Mouse (Mus musculus): Measurements from ENCODE around the gene Pigu.
A peak's percentile ranks its signal among the peaks of the same experiment; 100 is the strongest.

Gene Pigu

DNA sequence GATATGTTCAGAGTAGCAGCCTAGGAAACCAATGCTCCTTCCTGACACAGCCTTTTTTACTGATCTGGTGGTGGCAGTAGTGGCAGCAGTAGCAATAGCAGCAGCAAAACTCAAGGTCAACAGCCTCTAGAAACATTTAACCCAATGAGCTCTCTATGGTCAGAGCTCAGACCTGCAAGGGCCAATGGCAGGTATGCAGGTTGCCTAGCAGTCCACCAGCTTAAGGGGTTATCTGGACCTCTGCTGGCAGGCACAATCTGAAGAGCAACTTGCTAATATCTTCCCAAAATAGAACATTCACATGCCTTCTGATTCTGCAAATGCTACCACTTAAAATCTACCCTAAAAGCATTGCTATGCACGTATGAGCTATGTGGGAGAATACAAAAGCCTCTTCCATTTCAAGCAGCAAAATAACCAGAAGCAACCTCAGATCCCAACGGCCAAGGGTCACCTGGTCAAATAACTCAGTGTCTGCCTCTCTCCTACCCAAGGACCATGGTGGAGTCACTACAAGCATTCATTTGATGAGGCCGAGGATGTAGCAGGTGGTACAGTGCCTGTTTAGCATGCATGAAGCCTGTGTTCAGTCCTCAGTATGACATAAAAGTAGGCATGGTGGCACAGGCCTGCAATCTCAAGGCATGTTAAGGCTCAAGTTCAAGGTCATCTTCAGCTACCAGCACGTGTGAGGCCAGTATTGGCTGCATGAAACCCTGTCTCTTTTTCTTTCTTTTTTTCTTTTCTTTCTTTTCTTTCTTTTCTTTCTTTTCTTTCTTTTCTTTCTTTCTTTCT lies 69.6 kb downstream of the Pigu start:
- DNase-seq (ENCODE audit: low spot score in 2 of 2): no peak

DNA sequence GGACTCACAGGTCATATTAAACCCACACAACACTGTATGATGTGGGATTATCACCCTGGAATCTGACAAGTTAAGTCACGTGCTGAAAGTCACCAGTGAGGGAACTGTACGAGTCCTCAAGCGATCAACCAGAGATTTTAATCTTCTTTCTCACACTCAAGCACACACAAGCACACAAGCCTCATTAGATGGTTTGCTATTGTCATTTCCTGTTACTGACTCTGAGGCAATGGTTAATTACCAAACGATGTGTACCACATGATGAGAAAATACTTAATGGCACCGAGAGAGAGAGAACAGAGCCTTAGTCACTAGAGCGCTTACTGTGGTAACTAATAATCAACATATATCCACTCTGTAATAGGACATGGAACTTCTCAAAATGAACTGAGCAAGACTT lies 71.5 kb downstream of the Pigu start:
- DNase-seq (ENCODE audit: low spot score in 2 of 2): no peak

DNA sequence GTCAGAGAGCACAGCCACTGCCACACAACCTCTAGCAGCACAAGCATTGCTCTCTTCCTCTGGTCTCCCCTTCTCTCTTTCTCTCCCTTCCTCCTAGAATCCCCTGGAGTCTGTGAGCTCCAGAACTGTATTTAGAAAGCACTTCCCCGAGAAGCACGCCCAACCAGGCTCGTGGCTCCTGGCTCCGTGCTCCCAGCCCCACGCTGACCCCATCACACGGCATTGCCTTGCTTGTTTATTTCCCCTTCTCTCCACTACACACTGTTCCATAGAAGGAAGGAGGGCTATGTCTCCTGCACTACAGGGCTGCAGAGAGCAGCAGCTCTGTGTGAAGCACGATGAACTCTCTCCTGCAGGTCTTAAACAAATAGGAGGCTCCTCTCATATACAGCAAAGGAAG lies 72.6 kb downstream of the Pigu start:
- DNase-seq (ENCODE audit: low spot score in 2 of 2): no peak

DNA sequence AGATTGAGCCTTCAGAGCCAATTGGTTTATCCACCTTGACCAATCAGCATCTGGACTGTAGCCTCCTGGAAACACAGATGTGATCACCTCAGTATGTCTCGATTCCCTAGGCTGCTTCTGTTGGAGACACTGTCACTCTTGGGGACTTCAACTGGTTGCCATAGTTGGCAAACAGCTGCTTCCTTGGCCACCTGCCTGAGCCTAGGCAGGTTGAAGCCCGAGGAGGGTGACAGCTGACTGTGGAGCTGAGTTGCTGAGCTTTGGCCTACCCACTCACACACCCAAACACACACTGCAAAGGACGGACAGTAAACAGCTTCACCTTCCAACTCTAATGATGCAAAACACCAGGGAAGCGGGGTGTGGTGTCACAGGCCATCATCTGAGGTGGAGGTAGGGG lies 73.4 kb downstream of the Pigu start:
- DNase-seq (ENCODE audit: low spot score in 2 of 2): no peak

DNA sequence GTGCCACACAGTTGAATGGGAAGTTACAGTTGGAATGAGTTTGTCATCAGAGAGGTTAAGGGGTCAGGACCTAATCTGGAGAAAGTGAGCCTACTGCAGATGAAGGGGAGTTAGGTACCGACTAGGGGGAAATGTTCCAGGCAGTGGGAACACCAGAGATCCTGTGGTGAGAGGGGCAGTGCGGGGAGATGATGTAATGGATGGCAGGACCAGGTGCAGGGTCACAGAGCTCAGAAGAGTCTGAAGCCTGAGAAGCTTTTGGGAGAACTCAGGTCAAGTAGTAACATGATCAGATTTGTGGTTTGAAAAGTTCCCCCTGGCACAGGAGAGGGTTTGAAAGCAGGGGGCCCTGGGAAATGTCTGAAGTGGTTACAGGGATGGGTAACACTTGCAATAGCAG lies 77.1 kb downstream of the Pigu start:
- DNase-seq (ENCODE audit: low spot score in 2 of 2): no peak

DNA sequence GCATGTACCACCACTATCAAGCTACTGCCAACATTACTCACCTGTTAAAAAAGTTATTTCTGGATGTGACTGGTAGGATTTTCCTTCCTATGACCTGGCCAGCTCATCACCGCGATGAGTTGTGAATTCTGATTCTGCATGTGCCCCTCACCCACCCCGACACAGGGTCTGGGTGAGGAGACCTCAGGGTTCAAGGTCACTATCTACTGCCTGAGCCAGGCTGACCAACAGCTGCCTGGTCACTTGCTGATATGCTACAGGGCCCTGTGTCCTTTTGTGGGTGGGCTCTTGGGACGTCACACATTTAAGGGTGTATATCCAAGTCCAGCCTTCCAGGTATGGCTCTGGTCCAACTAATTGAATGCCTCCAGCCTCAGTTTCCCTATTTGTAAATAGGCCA lies 78.1 kb downstream of the Pigu start:
- no peak for DNase-seq (ENCODE audit: low spot score in 2 of 2)

DNA sequence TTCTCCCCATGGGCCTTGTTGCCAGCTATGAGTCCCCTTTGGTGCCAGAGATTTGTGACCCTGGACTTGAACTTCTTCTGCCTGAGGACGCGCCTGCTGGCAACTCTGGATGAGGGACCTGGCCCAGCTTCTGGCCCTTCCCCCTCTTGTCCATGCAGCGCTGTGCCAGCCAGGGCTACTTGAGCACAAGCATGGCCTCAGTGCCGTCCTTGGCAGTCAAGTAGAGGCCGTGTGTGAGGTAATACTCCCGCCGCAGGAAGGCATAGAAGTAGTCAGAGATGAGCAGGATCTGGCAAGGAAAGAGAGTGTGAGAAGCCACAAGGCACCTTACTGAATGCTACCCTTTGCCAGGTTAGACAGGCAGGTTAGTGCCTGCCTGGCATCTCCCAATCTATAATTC lies 78.9 kb downstream of the Pigu start:
- DNase-seq (ENCODE audit: low spot score in 2 of 2): peak in 1 of 2 experiments; percentile 33

DNA sequence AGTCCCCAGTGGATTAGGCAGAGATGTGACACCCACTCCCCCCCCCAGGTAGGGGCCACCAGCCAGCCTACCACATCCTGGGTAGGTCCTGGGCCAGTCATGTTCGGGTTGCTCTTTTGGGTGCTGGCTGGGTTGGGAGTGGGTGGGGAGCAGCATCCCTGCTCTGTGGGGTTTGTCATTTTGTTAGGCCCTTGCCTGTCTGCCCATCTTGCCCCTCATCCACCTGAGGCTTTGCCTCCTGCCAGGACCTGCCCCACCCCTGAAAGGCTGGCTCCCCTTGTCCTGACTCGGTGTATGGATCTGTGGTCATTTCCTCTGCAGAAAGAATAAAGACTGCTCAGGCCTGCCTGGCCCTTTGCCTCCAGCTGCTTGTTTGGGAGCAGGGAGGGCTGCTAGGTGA lies 79.5 kb downstream of the Pigu start:
- no peak for DNase-seq (ENCODE audit: low spot score in 2 of 2)

DNA sequence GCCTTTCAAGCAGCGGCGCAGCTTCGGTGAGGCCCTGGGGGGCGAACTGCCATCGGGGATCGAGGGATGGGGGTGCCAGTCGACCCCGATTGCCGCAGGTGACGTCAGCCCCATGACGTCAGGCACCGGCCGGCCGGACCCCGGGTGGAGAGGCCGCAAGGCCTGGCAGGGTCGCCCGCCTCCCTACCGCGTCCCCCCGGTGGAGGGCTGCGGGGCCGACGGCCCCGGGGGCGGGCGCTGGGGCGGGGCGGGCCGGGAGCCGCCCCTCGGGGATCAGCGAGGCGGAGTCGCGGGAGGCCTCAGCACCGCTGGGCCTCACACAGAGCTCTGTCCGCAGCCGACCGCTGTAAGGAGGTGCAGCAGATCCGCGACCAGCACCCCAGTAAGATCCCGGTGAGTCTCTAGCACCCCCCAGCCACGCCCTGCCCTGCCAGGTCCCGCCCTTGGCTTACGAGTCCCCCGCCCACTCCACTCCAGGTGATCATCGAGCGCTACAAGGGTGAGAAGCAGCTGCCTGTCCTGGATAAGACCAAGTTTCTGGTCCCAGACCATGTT lies 80.5 kb downstream of the Pigu start:
- DNase-seq (ENCODE audit: low spot score in 2 of 2): peak in 1 of 2 experiments; percentile 58

DNA sequence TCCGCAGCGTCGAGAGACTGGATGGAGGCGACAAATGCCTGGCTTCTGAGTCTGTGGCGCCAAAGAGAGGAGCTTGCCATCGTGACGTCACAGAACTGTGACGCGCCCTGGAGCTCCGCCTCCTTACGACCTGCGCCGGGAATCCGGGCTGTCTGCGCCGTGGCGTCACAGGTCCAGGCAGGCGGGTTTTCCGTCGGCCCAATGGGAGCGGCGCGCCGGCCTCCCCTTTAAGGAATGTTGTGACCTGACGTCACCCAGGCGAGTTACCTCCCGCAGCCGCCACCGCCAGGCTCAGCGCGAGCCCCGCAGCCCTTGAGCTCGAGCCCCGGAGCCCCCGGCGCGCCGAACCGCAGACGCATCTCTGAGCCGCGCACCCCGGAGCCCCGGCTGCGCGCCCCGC lies 81.0 kb downstream of the Pigu start, which contains the start of gene Map1lc3a:
Map1lc3a (plus strand) TSS at position 103 of the 400 bp plus-strand sequence.
- DNase-seq (ENCODE audit: low spot score in 2 of 2): peak; percentile 95 to 99

DNA sequence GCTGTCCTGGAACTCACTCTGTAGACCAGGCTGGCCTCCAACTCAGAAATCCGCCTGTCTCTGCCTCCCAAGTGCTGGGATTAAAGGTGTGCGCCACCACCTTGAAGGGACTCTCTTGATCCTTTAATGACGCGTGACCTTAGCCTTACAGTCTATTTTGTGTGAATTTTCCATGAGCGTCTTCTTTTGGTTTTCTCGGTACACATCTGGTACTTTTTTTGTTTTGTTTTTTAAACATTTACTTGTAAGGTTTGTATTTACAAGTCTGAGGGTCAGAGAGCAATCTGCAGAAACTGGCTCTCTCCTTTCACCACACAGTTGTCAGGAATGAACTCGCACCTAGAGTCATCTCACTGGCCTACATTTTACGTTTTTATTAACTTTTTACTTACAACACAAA lies 83.6 kb downstream of the Pigu start:
- DNase-seq (ENCODE audit: low spot score in 2 of 2): no peak

DNA sequence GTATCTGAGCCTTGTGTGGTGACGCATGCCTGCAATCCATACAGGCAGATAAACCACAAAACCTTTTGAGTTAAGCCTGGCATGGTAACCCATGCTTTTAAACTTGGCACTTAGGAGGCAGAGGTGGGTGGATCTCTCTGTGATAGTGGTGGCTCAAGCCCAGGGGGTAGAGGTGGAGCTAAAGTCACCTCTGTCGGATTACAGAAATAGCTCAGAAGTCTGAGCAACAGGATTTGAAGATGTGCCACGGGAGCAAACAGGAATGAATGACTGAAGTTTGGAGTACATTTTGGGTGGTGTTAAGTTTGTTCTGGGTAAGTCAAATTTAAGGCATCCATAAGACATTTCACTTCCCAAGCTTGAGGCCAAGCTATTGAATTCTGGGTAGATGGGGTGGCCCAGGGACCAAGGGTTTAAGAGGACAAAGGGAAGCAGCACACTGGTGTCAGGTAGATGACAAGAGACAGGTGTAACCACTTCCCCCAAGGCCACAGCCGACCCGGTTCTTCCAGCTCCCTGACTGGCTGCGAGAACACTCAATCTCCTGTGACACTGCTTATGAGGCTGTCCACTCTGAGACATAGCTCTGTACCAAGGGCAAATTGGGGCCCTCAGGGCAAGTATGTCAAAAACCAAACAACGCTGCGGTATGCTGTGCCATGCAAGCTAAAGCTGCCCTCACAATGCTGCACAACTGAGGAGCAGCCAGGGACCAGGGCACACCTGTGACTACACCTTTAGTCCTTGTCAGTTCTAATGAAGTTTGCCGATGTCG lies 84.6 kb downstream of the Pigu start:
- no peak for DNase-seq (ENCODE audit: low spot score in 2 of 2)

DNA sequence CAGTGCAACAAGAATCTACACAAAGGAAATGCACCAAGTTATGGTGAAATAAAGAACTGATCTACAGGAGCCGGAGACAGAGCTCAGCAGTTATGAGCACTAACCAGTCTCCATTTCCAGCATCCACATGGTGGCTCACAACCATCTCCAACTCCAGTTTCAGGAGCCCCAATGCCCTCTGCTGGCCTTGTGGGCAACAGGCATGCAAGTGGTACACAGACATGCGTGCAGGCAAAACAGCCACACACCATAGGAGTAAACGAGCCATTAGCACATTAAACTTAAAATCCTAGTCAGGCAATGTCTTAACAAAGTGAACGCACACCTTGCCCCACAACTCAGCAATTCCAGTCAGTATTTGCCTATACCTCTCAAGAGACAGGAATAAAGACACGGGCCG lies 85.3 kb downstream of the Pigu start:
- no peak for DNase-seq (ENCODE audit: low spot score in 2 of 2)

DNA sequence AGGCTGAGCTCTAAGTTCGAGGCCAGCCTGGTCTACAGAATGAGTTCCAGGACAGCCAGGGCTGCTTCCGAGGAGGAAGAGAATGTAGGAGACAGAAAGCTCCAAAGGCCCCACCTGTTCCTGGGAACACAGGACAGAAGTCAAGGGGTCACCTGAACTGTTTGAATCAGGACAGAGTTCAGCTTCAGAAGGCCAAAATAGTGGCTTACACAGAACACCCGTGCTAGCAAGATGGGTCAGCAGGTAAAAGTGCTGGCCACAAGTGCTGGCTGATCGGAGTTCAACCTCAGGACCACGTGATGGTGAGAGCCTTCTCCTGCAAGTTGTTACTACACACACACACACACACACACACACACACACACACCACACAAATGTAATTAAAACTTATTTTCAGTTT lies 90.3 kb downstream of the Pigu start:
- no peak for DNase-seq (ENCODE audit: low spot score in 2 of 2)

DNA sequence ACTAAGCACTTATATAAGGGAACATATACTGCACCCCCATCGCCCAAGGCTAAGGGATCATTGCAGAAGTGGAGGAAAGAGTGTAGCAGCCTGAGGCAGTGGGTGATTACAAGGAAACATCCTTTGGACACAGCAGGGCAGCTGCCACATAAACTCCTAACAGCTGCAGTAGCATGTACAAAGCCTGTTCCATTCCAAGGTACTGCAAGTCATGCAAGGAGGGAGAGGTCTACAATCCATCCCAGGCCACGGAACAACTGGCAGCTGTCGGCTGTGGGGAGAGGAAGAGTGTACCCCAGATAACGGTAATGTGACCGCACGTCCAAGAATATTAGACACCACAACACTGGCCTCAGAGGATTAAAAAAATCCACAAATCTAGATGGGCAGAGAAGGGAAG lies 91.7 kb downstream of the Pigu start:
- no peak for DNase-seq (ENCODE audit: low spot score in 2 of 2)

DNA sequence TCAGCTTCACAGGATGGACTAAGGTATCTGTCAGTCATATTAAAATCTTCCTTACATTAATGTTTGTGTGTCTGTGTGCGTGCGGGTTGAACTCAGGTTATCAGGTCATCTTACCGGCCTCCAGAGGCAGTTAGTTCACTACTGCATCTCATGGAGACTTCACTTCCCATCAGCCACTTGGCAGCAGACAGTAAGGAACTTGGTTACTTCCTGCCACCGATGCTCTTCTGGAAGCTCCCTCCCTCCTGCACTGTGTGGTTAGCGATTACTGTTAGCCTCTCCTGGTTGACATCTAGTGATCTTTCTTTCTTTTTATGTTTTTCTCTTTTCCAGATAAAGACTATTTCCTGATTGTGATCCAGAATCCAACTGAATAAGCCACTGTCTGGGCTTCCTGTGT lies 107.6 kb downstream of the Pigu start:
- DNase-seq (ENCODE audit: low spot score in 2 of 2): no peak

DNA sequence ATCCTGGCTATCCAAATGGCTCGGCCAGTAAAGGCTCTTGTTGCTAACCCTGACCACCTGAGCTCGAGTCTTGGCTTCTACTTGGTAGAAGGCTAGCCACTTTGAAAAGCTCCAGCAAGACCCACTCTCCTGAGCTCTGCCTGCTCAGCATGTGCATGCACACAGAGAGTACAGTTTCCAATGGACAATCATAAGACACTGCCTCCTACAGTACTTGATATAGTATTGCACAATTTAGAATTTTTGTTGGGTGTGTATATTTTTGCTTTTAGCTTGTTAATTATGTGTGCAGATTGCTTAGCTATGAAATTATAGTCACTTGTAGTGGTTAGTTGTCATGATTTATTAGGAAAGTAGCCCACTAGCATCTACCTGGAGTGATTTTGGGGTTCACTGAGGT lies 108.5 kb downstream of the Pigu start:
- no peak for DNase-seq (ENCODE audit: low spot score in 2 of 2)

DNA sequence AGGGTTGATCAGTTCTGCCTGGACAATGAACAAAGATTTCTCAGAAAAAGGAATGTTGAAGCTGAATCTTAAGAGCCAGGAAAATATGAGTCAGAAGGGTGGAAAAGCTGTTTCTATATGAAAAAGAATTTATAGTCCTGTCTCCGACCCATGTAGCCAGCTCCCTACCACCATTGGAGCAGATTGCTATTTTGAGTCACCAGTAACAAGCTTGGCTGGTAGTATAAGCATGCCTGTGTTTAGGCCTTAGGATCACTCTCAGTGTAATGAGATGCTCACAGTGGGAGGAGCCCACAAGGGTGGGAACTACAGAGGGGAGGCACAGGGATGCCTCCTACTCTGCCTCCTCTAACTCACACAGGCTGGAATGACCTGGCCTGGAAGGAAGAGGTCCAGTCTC lies 109.0 kb downstream of the Pigu start:
- no peak for DNase-seq (ENCODE audit: low spot score in 2 of 2)

DNA sequence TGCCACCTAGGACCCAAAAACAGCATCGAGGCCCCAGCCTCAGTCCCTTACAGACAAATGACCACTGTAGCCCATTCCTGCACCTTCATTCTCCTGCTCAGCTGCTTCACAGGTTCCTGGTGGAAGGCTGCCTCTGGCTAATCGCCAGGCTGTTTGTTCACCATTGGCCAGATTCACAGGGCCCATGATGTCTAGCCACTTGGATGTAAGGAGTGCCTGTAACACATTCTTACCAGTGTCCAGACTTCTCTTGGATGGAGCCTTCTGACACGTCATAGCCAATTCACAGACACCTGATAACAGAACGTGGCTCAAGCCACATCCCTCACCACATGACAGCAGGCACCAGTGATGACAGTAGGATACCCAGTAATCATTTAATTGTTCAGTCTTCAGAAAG lies 111.0 kb downstream of the Pigu start:
- DNase-seq (ENCODE audit: low spot score in 2 of 2): no peak

DNA sequence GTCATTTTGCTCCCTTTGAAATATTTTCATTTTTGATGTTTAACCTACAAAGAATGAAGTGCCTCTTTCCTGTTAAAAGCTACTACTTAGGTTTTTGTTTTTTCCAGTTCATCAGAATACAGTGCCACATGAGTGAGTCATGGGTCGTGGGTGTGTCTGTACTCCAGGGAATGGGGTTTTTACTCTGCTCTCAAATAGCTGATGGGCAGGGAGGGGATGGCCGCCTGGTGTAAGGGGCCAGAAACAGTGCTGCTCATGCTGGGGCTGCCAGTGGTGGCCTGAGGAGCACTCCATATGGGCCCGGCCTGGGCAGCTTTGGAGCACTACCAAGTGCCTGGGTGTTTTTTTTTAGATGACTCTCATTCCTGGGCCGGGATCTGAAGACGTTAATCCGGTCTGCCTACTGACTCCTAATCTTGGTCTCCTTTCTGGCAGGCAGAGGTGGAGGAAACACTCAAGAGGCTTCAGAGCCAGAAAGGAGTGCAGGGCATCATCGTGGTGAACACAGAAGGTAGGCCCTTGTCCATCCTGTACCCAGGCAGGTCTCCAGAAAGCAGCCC lies 114.9 kb downstream of the Pigu start:
- no peak for DNase-seq (ENCODE audit: low spot score in 2 of 2)

DNA sequence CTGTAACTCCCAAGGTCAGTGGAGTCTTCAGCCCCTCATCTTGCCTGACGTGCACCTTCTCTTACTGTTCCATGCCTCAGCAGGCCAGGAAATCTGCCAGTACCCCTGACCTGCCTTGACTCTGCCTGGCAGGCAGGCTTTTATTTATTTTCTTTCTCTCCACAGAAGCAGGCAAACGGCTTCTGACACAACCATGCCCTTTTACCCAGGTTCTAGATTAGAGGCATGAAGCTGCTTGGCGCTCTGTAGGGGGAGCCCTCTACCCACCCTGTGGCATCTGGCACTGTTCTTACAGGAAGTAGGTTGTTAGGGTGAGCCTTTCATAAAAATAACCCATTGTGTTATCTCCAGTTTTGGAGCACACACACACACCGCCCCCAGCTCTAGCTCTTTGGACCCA lies 116.3 kb downstream of the Pigu start:
- no peak for DNase-seq (ENCODE audit: low spot score in 2 of 2)

DNA sequence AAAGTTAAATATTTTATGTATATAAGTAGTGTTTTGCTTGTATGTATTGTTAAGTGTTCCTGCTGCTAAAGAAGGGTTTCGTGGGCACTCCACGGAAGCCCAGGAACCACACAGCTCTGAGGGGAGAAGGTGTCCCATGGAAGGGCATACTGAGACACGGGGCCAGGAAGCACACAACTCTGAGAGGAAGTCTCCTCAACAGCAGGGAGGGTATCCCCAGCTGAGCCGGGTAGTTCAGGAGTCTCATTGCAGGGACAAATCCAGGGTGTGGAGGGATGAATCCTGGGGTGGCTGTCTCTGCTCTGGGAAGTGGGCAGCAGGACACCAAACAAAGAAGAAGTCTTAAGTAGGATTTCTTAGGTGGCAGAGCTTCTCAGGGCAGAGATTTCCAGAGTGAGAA lies 120.0 kb downstream of the Pigu start:
- no peak for DNase-seq (ENCODE audit: low spot score in 2 of 2)

Data from frontal cortex, postnatal 10 days (tissue).